Mouse (Mus musculus) forebrain, embryonic 10.5 days (tissue): ENCODE results near the gene Dcaf8. TPM values are rescaled to one million over a fixed set of nuclear protein-coding genes. Genes with fewer than 3 reads are reported as not detected.
A peak's percentile ranks its signal among the peaks of the same experiment; 100 is the strongest.

Source experiments
- DNase-seq: peaks from one replicate; pipeline ENCODE4 v3.0.0-alpha.2; 2017; ENCODE audit warnings: low spot score; ENCODE audit errors: extremely low spot score
- H3K27ac ChIP-seq: fragments of 300-500 bp; sonication (generic); 2 replicates; pipeline ENCODE4 v1.5.1; 2016; ENCODE audit warnings: mild to moderate bottlenecking
- H3K27me3 ChIP-seq: fragments of 300-500 bp; sonication (generic); 2 replicates; pipeline ENCODE4 v1.6.1; 2016; ENCODE audit warnings: mild to moderate bottlenecking; ENCODE audit not compliant: poor library complexity, severe bottlenecking
- H3K36me3 ChIP-seq: fragments of 300-500 bp; sonication (generic); replicated peaks from 2 replicates; pipeline ENCODE4 v1.6.1; 2016; ENCODE audit warnings: mild to moderate bottlenecking, moderate library complexity
- H3K4me1 ChIP-seq: fragments of 300-500 bp; sonication (generic); 2 replicates; pipeline ENCODE4 v1.6.1; 2016
- H3K4me3 ChIP-seq: fragments of 300-500 bp; sonication (generic); 2 replicates; pipeline ENCODE4 v1.5.1; 2016; ENCODE audit warnings: mild to moderate bottlenecking, moderate library complexity
- H3K9me3 ChIP-seq: fragments of 300-500 bp; sonication (generic); 2 replicates; pipeline ENCODE4 v1.6.1; 2016; ENCODE audit warnings: mild to moderate bottlenecking, moderate library complexity
- WGBS: fragments of 180-500 bp; shearing (Covaris S2); methylation state at CpG from one replicate; pipeline ENCODE4 v1.1.7; 2016; 5-methylcytosine and 5-hydroxymethylcytosine counted together
- polyA plus RNA-seq: library from polyadenylated mRNA; unstranded; fragments of >200 nt; fragmentation: Nextera tagmentation; extraction: Ambion mirVana; gene quantifications from 2 replicates; pipeline ENCODE4 v1.2.1, GENCODE M21; 2016

The Dcaf8 gene
- 132 and 138 TPM in 2 replicates for polyA plus RNA-seq

- Histone ChIP-seq H3K4me3 (peak within 1 kb of the TSS; percentile 95), H3K27me3 (no peaks in the 10 kb centered on the region), H3K4me1 (peaks cover 22% of the 10 kb centered on the region), H3K36me3 (peaks cover 32% of the 10 kb centered on the region), H3K9me3 (no peaks in the 10 kb centered on the region), H3K27ac (peak within 1 kb of the TSS; percentile 99)
- DNase-seq, result peak; percentile 96
- under 1% methylated on average over 42 of the region's 42 CpGs for WGBS
Measured at GRCm38 (mm10) chr1:172147835-172148278, at the start of gene Dcaf8. TSS of gene Dcaf8 (plus strand) at chr1:172148084.

- DNase-seq, result no peak
- Histone ChIP-seq H3K4me3 (no peak overlapping the region), H3K36me3 (peaks cover 93% of the 10 kb centered on the region), H3K9me3 (no peaks in the 10 kb centered on the region), H3K27ac (no peak overlapping the region), H3K27me3 (no peaks in the 10 kb centered on the region), H3K4me1 (no peaks in the 10 kb centered on the region)
- 92% methylated on average over 6 of the region's 6 CpGs for WGBS
Measured at GRCm38 (mm10) chr1:172099325-172100033, 48.4 kb upstream of the Dcaf8 start.

DNA sequence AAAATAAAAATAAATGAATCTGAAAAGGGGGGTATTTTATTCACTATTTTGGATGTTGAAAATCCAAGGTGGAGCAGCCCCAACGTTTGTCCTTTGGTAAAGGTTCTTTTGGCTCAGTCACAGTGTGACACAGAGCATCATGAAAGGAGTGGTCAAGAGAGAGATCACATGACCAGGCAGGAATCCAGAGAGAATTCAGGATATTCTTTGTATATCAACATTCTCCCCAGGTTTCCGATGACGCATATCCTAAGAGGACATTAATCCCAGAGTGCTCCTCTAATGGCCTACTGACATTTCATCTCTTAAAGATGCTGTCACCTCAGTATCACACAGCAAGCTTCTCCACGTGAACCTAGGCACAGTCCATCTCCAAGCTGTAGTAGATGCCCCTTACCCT is 44.3 kb upstream of the Dcaf8 start:
- H3K4me1 ChIP-seq, result no peaks in the 10 kb centered on the region
- H3K4me3 ChIP-seq, result no peak overlapping the region
- H3K36me3 ChIP-seq, result peaks cover 99% of the 10 kb centered on the region
- no peaks in the 10 kb centered on the region for H3K27me3 ChIP-seq
- WGBS, result 89% methylated on average over 4 of the region's 4 CpGs
- DNase-seq, result no peak
- H3K27ac ChIP-seq, result no peak overlapping the region
- H3K9me3 ChIP-seq, result no peaks in the 10 kb centered on the region

- no peak overlapping the region for H3K4me3 ChIP-seq
- H3K36me3 ChIP-seq, result peaks cover 99% of the 10 kb centered on the region
- H3K4me1 ChIP-seq, result no peaks in the 10 kb centered on the region
- WGBS, result 91% methylated on average over 11 of the region's 11 CpGs
- no peak overlapping the region for H3K27ac ChIP-seq
- no peak for DNase-seq
- no peaks in the 10 kb centered on the region for H3K27me3 ChIP-seq
- no peaks in the 10 kb centered on the region for H3K9me3 ChIP-seq
Measured at GRCm38 (mm10) chr1:172105101-172105500, 42.8 kb upstream of the Dcaf8 start.

GRCm38 (mm10) chr1:172107777-172108477 is 40.0 kb upstream of the Dcaf8 start:
- H3K9me3 ChIP-seq, result no peaks in the 10 kb centered on the region
- H3K4me1 ChIP-seq, result no peaks in the 10 kb centered on the region
- H3K27me3 ChIP-seq, result no peaks in the 10 kb centered on the region
- WGBS, result 80% methylated on average over 10 of the region's 10 CpGs
- DNase-seq, result no peak
- H3K4me3 ChIP-seq, result no peak overlapping the region
- peaks cover 100% of the 10 kb centered on the region for H3K36me3 ChIP-seq
- H3K27ac ChIP-seq, result no peak overlapping the region

- Histone ChIP-seq H3K27me3 (no peaks in the 10 kb centered on the region), H3K4me1 (no peaks in the 10 kb centered on the region), H3K27ac (no peak overlapping the region), H3K9me3 (no peaks in the 10 kb centered on the region), H3K4me3 (no peak overlapping the region), H3K36me3 (peaks cover 100% of the 10 kb centered on the region)
- DNase-seq, result no peak
- WGBS, result 95% methylated on average over 5 of the region's 5 CpGs
Measured at GRCm38 (mm10) chr1:172116948-172117347, 30.9 kb upstream of the Dcaf8 start.

- H3K36me3 ChIP-seq, result peaks cover 98% of the 10 kb centered on the region
- H3K4me1 ChIP-seq, result no peaks in the 10 kb centered on the region
- WGBS, result 84% methylated on average over 6 of the region's 6 CpGs
- no peaks in the 10 kb centered on the region for H3K9me3 ChIP-seq
- no peaks in the 10 kb centered on the region for H3K27me3 ChIP-seq
- no peak for DNase-seq
- no peak overlapping the region for H3K4me3 ChIP-seq
- H3K27ac ChIP-seq, result no peak overlapping the region
Measured at GRCm38 (mm10) chr1:172119100-172119499, 28.8 kb upstream of the Dcaf8 start.

- Histone ChIP-seq H3K4me3 (no peak overlapping the region), H3K27me3 (no peaks in the 10 kb centered on the region), H3K27ac (no peak overlapping the region), H3K36me3 (peaks cover 92% of the 10 kb centered on the region), H3K9me3 (no peaks in the 10 kb centered on the region), H3K4me1 (no peaks in the 10 kb centered on the region)
- WGBS, result 65% methylated on average over 3 of the region's 3 CpGs
- DNase-seq, result peak; percentile 33
Measured at GRCm38 (mm10) chr1:172119720-172120119, 28.2 kb upstream of the Dcaf8 start.

DNA sequence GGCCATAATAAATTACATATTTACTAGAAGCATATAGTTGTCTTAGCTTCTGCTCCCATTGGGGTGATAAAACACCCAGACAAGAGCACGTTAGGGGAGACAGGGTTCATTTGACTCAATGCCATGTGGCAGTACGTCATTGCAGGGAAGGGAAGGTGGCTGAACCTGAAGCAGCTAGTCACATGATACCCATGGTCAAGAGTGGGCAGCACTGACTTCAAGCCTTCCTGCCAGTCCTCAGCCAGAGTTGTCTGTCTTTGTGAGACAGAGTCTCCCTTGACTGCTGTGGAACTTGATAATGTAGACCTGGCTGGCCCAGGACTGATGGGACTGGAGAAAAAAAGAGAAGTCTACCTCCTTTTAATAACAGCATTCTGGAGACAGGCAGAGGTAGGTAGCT is 25.2 kb upstream of the Dcaf8 start:
- peaks cover 62% of the 10 kb centered on the region for H3K36me3 ChIP-seq
- H3K4me3 ChIP-seq, result no peak overlapping the region
- DNase-seq, result no peak
- no peak overlapping the region for H3K27ac ChIP-seq
- WGBS, result 84% methylated on average over 2 of the region's 2 CpGs
- peaks cover 11% of the 10 kb centered on the region for H3K4me1 ChIP-seq
- H3K9me3 ChIP-seq, result no peaks in the 10 kb centered on the region
- no peaks in the 10 kb centered on the region for H3K27me3 ChIP-seq

DNA sequence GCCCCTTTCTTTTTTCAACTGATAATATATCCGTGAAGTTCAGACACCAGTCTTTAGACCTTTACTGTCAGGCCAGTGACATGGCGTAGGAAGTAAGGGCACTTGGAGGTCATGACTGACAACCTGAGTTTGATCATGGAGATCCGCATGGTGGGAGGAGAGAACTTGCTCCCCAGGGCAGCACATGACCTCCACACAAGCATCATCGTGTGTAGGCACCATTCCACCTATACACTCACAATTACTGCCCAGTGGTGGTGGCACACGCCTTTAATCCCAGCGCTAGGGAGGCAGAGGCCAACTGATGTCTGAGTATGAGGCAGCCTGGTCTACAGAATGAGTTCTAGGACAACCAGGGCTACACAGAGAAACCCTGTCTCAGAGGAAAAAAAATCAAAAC is 23.3 kb upstream of the Dcaf8 start:
- H3K36me3 ChIP-seq, result peaks cover 57% of the 10 kb centered on the region
- no peak overlapping the region for H3K27ac ChIP-seq
- no peak for DNase-seq
- H3K9me3 ChIP-seq, result no peaks in the 10 kb centered on the region
- H3K4me3 ChIP-seq, result no peak overlapping the region
- peaks cover 14% of the 10 kb centered on the region for H3K4me1 ChIP-seq
- H3K27me3 ChIP-seq, result no peaks in the 10 kb centered on the region
- WGBS, result 82% methylated on average over 6 of the region's 6 CpGs

GRCm38 (mm10) chr1:172126376-172127347 is 21.2 kb upstream of the Dcaf8 start, which contains the start of gene Pex19:
TSS of gene Pex19 (plus strand) at chr1:172126755.
- Histone ChIP-seq H3K9me3 (no peaks in the 10 kb centered on the region), H3K4me1 (peaks cover 14% of the 10 kb centered on the region), H3K36me3 (peaks cover 56% of the 10 kb centered on the region), H3K27me3 (no peaks in the 10 kb centered on the region), H3K27ac (peak within 1 kb of the TSS; percentile 91), H3K4me3 (peak within 1 kb of the TSS; percentile 85)
- 1% methylated on average over 42 of the region's 42 CpGs for WGBS
- peak; percentile 91 for DNase-seq

GRCm38 (mm10) chr1:172127487-172127886 is 20.4 kb upstream of the Dcaf8 start:
- Histone ChIP-seq H3K27ac (peak overlapping the region; percentile 91), H3K27me3 (no peaks in the 10 kb centered on the region), H3K4me1 (peaks cover 14% of the 10 kb centered on the region), H3K4me3 (peak overlapping the region; percentile 85), H3K36me3 (peaks cover 56% of the 10 kb centered on the region), H3K9me3 (no peaks in the 10 kb centered on the region)
- WGBS, result 61% methylated on average over 5 of the region's 5 CpGs
- no peak for DNase-seq
